Mouse (Mus musculus) megakaryocyte-erythroid progenitor cell, adult 5-6 weeks (primary cell): ENCODE data around the gene Psmd1. TPM values are rescaled to one million over a fixed set of nuclear protein-coding genes. Genes with fewer than 3 reads are reported as not detected.

Experiments
- ATAC-seq: replicated peaks from 2 replicates; pipeline ENCODE4 v1.8.0; 2016; ENCODE audit warnings: mild to moderate bottlenecking, inconsistent platforms; ENCODE audit not compliant: severe bottlenecking, poor library complexity, low FRiP score, low TSS enrichment
- total RNA-seq, 2 experiments: library from RNA; stranded (forward) in 1 of 2; stranded (reverse) in 1 of 2; fragments of 200-1000, 215-1000 nt in 1 of 2; fragments of >200 nt in 1 of 2; fragmentation: Nextera tagmentation in 1 of 2; gene quantifications; 2 replicates each; pipeline ENCODE4 v1.2.3; 2014 to 2017

Psmd1 gene
- total RNA-seq, 2 experiments from 2014 or later, result 107 to 214 TPM

GRCm38 (mm10) chr1:86152618-86153017 lies 88.4 kb downstream of the Psmd1 start:
- ATAC-seq, result no peak

- ATAC-seq, result peak; percentile 99
Measured at GRCm38 (mm10) chr1:86154133-86154823, 90.1 kb downstream of the Psmd1 start, which contains the start of gene Armc9. Gene Armc9 (plus strand): TSS chr1:86154780.

- ATAC-seq, result no peak
Measured at GRCm38 (mm10) chr1:86154824-86155164, 90.6 kb downstream of the Psmd1 start.

GRCm38 (mm10) chr1:86156075-86156474 lies 91.9 kb downstream of the Psmd1 start:
- no peak for ATAC-seq

GRCm38 (mm10) chr1:86156595-86156994 lies 92.4 kb downstream of the Psmd1 start:
- ATAC-seq, result no peak

- ATAC-seq, result peak; percentile 55
Measured at GRCm38 (mm10) chr1:86160059-86160458, 95.9 kb downstream of the Psmd1 start.

DNA sequence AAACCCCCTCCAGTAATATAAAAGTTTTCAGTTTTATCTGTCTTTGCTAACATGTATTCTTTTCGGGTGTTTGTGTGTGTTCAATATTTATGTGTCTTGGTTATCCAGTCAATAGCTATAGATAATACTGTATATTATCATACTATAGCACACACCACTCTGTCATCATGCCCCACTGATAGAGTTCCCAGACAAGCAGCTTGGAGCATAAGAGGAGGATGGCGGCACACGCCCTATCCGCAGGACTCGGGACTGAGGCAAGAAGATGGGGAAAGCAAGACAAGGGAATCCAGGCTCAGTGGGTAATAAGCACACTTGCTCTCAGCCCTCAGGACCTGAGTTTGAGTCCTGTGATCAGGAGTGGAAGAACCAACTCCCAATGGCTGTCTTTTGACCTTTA lies 96.3 kb downstream of the Psmd1 start:
- ATAC-seq, result peak; percentile 85

- peak; percentile 88 for ATAC-seq
Measured at GRCm38 (mm10) chr1:86161061-86161460, 96.9 kb downstream of the Psmd1 start.

- no peak for ATAC-seq
Measured at GRCm38 (mm10) chr1:86174602-86175001, 110.4 kb downstream of the Psmd1 start.

- no peak for ATAC-seq
Measured at GRCm38 (mm10) chr1:86176066-86176465, 111.9 kb downstream of the Psmd1 start.

DNA sequence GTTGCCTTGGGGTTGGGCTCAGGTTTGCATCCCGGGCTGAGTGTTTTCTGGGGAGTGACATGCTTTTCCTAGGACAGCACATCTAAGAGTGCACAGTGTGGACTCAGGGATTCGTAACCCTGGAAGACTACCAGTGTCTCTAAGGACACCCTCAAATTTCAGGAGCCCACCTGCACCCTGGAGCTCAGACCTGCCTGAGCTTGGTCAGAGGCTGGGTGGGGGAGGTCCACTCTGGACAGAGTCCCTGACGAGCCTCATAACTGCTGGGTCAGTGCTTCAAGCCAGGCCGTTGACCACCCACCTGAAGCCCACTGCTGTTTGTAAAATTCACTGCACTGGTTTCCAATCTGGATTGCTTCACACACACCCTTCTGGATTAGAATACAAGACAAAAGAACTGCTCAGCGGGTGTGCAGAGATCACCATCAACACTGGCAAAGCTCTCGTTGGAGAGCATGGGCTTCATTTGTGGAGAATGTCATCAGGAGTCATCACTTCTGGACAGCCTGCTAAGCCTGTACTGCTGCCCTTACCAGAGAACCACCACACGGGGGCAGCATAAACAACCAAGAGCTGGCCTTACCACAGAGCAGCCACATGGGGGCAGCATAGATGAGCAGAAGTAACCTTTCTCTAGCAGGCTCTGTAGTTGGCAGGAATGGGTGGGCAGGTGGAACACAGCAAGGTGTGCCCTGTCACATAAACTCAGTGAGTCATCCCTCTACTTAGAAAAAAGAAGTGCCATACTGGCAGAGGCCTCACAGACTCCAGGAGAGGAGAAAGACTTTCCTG lies 114.5 kb downstream of the Psmd1 start:
- ATAC-seq, result peak; percentile 76

GRCm38 (mm10) chr1:86182004-86182709 lies 118.0 kb downstream of the Psmd1 start:
- ATAC-seq, result peak; percentile 62

GRCm38 (mm10) chr1:86183577-86184263 lies 119.5 kb downstream of the Psmd1 start:
- ATAC-seq, result no peak

DNA sequence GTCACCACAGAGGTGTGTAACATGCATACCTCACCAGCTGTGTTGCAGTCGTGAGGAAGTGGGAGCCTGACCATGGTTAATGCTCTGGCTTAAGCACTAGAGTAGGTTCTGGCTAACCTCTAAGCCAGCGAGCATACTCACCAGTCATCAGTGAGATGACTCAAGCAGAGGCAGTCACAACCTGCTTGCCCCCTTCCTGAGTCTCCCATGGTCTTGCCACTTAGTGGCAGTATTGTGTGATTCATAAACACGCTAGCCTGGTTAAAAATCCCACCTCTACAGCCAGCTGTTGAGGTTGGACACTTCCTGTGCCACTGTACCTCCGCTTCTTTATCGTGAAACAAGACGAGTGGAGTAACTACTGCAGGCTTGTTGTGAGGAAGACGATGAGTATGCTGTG lies 122.6 kb downstream of the Psmd1 start:
- no peak for ATAC-seq

DNA sequence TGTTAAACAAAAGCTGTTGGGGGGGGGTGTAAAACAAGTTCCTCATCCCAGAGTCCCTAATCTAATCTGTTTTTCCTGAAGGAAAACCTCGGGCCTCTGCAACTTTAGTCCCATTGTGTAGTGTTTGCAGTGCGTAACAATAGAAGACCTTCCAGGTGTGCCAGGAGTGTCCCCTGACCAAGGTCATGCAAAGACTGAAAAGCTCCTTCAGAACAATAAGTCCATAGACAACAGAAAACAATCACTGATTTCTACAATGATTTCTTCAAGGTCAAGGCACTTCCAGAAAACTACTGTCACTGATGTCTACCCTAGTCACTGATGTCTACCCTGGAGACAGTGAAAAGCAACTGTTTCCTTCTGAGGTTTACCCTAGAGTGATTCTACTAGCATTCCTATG lies 123.7 kb downstream of the Psmd1 start:
- ATAC-seq, result no peak

GRCm38 (mm10) chr1:86188271-86188670 lies 124.1 kb downstream of the Psmd1 start:
- no peak for ATAC-seq
